Mouse (Mus musculus): Measurements from ENCODE around the gene Klf16. TPM values are rescaled to one million over a fixed set of nuclear protein-coding genes. Genes with fewer than 3 reads are reported as not detected.

The Klf16 gene
- 10 to 100 TPM in 1 of 2 experiments, 1 to 10 TPM in 1; 8.4 to 10.7 TPM for total RNA-seq (2023)

DNA sequence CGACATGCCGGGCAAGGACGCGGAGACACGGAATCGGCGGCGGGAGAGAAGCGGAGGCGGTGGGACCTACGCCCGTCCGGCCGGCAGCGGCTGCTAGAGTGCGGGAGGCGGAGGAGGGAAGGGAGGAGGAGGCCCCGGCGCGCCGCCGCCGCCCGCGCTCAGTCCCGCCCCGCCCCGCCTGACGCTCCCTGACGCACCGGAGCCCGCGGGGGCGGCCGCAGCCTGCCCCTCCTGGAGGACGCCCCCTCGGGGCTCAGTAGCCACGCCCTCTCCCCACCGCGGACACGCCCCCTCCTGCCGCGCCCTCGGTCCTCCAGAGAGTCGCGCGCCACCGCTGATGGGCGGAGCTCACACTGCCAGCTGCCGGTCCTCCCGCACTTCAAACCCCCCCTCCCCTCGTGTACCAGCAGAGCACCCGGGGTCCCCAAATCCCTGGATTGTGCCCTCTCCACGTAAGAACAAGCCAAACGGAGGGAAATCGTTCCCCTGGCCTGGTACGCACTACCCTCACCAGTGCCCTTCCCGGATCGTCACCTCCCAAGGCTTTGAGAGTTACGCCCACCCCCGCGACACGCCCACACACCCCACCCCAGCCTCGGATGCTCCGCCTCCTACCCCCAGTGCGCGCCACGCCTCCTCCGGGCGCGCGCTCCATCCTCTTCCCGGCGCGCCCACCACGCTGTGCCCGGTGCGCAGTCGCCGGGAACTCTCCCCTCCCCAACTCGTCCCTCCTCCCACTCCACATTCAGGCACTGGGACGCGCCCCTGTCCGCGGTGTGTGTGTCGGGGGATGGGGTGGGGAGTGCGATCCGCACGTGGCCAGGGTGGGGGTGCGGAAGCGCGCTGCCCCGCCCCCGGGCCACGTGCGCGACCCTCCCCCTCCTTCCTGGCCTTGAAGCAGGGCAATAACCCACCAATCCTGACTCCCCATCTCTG lies at the start of gene Klf16:
Gene Klf16, minus strand, starts transcription at position 127 of the 936 bp plus-strand sequence.

DNA sequence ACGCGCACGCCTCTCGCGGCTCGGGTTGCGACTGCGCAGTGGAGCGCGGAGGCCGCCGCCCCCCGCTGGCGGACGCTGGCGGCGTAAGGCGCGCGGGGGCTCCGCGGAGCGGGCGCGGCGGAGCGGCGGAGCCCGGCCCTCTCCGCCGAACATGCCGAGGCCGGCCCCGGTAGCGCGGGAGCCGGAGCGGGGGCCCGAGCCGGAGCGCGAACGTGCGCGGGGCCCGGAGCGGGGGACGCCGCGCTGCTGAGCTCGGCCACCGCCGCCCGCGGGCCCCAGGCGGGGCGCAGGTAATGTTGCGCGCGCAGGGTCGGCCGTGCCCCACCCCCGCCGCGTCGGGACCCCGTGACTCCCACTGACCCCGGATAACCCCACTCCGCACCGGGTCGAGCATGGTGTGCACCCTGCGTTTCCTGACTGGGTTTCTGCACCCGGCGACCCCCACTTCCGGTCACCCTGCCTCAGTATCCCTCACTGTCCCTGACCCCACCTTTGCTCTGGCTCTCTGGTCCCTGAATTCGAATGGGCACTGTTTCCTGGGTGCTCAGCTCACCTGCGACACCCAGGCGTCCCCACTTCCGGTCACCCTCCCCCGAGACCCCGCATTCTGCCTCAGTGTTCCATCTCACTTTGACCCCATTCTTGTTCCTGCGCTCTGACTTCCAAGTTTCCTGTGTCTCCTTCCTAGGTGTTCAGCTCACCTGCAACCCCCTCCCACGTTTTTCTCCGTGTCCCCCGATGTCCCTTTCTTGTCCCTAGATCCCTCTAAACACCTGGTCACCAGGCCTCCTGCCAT lies 45.7 kb upstream of the Klf16 start, which contains the start of gene Csnk1g2:
Gene Csnk1g2, plus strand, starts transcription at position 178 of the 796 bp plus-strand sequence.

DNA sequence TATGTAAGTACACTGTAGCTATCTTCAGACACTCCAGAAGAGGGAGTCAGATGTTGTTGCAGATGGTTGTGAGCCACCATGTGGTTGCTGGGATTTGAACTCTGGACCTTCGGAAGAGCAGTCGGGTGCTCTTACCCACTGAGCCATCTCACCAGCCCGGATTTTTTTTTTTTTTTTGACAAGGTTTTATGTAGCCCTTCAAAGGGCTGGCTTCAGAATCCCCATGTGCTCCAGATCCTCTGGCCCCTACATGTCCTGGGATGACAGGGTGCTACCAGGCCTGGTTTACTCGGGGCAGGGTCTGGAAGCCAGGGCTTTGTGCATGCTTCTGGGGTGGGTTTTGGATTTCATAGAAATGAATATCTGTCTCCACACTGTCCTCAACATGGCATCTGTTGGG lies 28.6 kb upstream of the Klf16 start, which contains the start of gene Gm49322:
Gene Gm49322, plus strand, starts transcription at position 301 of the 400 bp plus-strand sequence.

DNA sequence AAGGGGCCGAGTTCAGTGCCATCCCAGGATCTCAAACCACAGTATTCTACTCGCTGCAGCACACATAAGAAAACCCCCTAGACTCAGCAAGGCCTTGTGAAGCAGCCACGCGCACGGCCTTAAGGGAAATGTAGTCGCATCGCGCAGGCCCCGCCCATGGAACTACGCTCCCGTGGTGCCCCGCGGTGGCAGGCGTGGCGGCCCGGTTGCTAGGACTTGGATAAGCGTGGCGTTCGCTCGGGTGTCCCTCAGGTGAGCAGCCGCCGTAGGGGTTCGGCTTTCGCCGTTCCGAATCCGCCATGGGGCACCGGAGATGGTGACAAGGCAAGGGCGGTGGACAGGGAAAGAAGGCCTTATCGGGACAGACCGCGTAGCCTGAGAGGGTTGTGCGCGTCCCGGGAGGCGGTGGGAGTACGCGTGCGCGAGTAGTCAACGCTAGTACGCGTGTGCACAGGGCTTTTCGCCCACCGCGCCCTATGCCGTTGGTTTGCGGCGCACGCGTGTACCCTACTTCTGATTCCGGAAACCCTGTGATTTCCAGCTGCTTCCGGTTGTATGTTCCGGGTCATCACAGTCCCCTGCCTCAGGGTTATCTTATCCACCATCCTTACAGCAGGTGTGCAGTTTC lies 25.7 kb upstream of the Klf16 start, which contains the start of the genes Scamp4 and Adat3:
Gene Scamp4, plus strand, starts transcription at position 175 of the 628 bp plus-strand sequence.
Gene Adat3, plus strand, starts transcription at position 183 of the 628 bp plus-strand sequence.

DNA sequence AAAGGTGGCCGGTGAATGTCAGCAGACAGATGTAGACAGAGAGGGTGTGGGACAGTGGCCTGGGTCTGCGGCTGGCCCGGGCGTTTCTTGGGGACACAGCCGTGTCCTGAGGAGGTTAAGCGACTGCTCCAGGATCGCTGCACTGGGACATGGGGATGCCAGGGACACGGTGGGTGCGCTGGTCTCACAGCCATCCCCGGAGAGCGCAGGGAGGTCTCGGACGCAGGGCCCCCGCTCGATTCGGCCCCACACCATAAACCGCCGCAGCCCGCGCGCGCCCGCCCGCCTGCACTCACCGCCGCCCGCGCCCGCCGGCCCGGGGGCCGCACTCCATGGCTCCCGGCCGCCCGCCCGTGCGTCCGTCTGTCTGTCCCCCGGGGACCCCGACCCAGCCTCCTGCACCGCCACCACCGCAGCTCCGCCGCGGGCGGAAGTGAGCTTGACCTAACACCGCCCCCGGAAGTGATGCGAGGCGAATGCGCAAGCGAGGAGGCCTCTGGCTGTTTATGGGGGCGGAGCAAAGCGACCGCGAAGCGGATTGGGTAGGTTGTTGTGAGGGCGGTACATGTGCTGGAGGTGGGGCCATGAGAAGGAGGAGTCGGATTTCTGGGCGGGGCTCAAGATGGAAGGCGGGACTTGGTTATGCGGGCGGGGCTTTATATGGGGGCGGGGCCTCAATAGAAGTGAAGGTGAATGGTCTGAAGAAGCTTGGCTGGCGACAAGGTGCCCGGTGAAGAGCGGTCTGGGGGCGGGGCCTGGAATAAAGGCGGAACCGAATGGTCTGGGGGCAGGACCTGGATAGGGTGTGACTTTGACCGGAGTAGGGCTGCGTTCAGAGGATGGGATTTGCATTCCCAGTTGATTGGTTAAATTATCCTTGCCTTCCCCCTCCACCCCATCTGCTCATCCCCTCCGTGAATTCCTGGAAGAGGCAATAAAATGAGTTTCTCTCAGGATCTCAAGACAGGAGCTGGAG lies 13.0 kb upstream of the Klf16 start, which contains the start of gene Abhd17a:
Gene Abhd17a, minus strand, starts transcription at position 463 of the 976 bp plus-strand sequence.

DNA sequence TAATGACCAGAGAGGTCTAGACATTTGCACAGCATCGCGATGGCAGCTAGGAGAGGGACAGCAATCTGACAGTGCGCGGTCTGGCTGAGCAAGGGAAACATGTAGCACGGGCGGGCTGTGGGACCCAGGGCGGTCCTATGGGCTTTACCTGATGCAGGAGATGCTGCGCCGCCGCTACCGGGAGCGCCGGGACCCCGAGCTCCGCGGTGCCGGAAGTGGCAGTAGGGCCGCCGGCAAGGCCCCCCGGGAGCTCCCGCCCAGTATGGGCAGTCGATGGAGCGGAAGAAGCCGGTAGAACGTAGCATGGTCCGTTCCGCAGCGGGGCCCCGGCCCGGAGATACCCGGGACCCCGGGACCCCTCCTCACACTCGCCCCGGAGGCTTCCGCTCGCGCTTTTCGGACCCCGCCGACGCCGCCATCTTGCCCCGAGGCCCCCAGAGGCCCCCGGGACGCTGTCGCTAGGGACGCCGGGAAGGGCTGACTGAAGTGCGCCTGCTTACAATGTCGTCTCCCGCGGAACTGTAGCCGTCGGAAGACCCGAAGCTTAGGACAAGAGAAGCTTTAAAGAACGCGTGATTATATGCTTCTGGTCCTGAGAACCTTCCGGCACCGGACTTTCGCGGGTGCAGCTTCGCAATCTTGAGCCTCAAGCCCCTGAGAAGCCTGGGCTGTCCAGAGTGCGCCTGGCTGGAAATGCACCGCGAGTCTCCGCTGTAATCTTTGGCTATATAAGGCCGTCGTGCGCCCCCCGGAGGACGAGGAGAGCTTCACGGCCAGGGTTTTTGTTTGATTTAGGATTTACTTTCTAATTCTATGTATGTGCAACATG lies 15.8 kb downstream of the Klf16 start, which contains the start of gene Rexo1:
Gene Rexo1, minus strand, starts transcription at position 445 of the 829 bp plus-strand sequence.

DNA sequence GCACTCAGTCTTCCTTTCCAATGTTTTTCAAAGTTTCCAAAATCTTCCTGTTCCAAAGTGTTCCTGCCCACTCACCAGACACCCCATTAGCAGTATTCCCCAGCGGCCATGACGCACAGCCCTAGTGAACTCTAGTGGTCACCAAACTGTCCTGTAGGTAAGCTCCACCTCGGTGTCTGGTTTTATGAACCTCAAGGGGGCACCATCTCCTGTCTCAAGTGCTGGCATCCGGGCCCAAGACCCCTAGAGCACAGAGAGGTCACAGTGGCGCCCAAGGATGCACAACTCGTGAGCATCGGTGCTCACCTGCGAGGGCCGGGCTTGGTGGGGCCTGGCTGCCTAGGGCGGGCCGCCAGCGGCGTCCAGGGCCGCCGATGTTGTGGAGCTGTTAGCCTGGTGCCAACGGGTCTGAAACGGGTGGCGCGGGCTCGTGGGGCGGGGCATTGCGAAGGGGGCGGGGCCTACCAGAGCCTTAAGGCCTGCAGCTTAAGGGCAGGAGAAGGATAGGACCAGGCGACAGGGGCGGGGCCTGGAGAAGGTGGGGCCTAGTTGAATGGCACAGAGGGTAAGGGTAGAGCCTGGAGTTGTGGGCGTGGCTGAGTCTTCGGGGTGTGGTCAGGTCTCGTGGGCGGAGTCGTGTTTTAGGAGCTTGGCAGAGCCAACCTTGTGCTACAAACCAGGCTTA lies 38.3 kb downstream of the Klf16 start, which contains the start of gene Atp8b3:
Gene Atp8b3, minus strand, starts transcription at position 415 of the 685 bp plus-strand sequence.

Other genes starting within 250 kb of the Klf16 start
- under 1 TPM in 1 of 2 experiments, not detected in 1; 0.66 TPM for gene Pcsk4, start 247.8 kb downstream of the Klf16 start, total RNA-seq (2023)
- 1 to 10 TPM; 3.3 to 3.6 TPM for gene Reep6, start 247.4 kb downstream of the Klf16 start, total RNA-seq (2023)
- under 1 TPM; 0.53 to 0.55 TPM for gene Adamtsl5, start 228.9 kb downstream of the Klf16 start, total RNA-seq (2023)
- not detected for gene Plk5, start 220.9 kb downstream of the Klf16 start, total RNA-seq (2023)
- gene Mex3d, start 189.7 kb downstream of the Klf16 start, total RNA-seq (2023) = 1 to 10 TPM; 3.3 to 4.2 TPM
- gene Mbd3, start 177.8 kb downstream of the Klf16 start, total RNA-seq (2023) = 10 to 100 TPM; 41.9 to 49.5 TPM
- 100 to 1,000 TPM; 101 to 112 TPM for gene Uqcr11, start 170.5 kb downstream of the Klf16 start, total RNA-seq (2023)
- 10 to 100 TPM; 50.5 to 63.1 TPM for gene Tcf3, start 143.7 kb downstream of the Klf16 start, total RNA-seq (2023)
- gene Onecut3, start 82.5 kb downstream of the Klf16 start, total RNA-seq (2023) = not detected
- gene Atp8b3, start 38.2 kb downstream of the Klf16 start, total RNA-seq (2023) = under 1 TPM; 0.11 TPM
- gene Rexo1, start 15.8 kb downstream of the Klf16 start, total RNA-seq (2023) = 10 to 100 TPM; 55.9 to 56.9 TPM
- gene Abhd17a, start 13.0 kb upstream of the Klf16 start, total RNA-seq (2023) = 10 to 100 TPM; 40.9 to 44.3 TPM
- gene Scamp4, start 25.6 kb upstream of the Klf16 start, total RNA-seq (2023) = 10 to 100 TPM; 11.1 to 12.5 TPM
- 1 to 10 TPM; 1.3 to 2.9 TPM for gene Adat3, start 25.6 kb upstream of the Klf16 start, total RNA-seq (2023)
- gene Gm49322, start 28.7 kb upstream of the Klf16 start, total RNA-seq (2023) = under 1 TPM; 0.29 to 0.70 TPM
- 100 to 1,000 TPM in 1 of 2 experiments, 10 to 100 TPM in 1; 96.3 to 120 TPM for gene Csnk1g2, start 45.5 kb upstream of the Klf16 start, total RNA-seq (2023)
- 10 to 100 TPM; 19.2 to 23.8 TPM for gene Btbd2, start 79.8 kb upstream of the Klf16 start, total RNA-seq (2023)
- gene Mknk2, start 100.8 kb upstream of the Klf16 start, total RNA-seq (2023) = 100 to 1,000 TPM; 187 to 191 TPM
- 100 to 1,000 TPM; 124 TPM for gene Mob3a, start 124.7 kb upstream of the Klf16 start, total RNA-seq (2023)
- 1 to 10 TPM; 8.5 to 10.0 TPM for gene Izumo4, start 124.9 kb upstream of the Klf16 start, total RNA-seq (2023)
- gene Ap3d1, start 164.9 kb upstream of the Klf16 start, total RNA-seq (2023) = 10 to 100 TPM; 91.5 to 95.8 TPM
- 10 to 100 TPM; 30.9 to 33.4 TPM for gene Dot1l, start 177.9 kb upstream of the Klf16 start, total RNA-seq (2023)
- 10 to 100 TPM; 44.1 to 48.2 TPM for gene Sf3a2, start 220.9 kb upstream of the Klf16 start, total RNA-seq (2023)
- gene Plekhj1, start 221.3 kb upstream of the Klf16 start, total RNA-seq (2023) = 10 to 100 TPM; 70.8 to 77.6 TPM
- gene Amh, start 227.9 kb upstream of the Klf16 start, total RNA-seq (2023) = 1 to 10 TPM in 1 of 2 experiments, under 1 TPM in 1; 0.94 to 1.1 TPM
- gene Jsrp1, start 236.2 kb upstream of the Klf16 start, total RNA-seq (2023) = not detected
- gene Oaz1, start 249.3 kb upstream of the Klf16 start, total RNA-seq (2023) = 100 to 1,000 TPM; 551 to 600 TPM

All from neutrophil, adult 83 days (primary cell).